Mouse (Mus musculus) gastrocnemius, postnatal 25 days (tissue): ENCODE data around the gene Iqsec2. TPM values are rescaled to one million over a fixed set of nuclear protein-coding genes. Genes with fewer than 3 reads are reported as not detected.
A peak's percentile ranks its signal among the peaks of the same experiment; 100 is the strongest.

ENCODE experiments used
- DNase-seq: peaks from one replicate; pipeline ENCODE4 v3.0.0; 2022
- long read RNA-seq, 2 experiments: library from polyadenylated mRNA; stranded (forward); transcript quantifications; one replicate each; pipeline ENCODE4 v2.0.0; 2021
- total RNA-seq, 2 experiments: library from RNA; stranded (reverse); gene quantifications; 1 replicate in 1 of 2; 2 replicates in 1 of 2; pipeline ENCODE4 v1.2.3; 2021

Iqsec2 gene
- 10 to 100 TPM; 23.1 to 28.2 TPM for total RNA-seq
- long read RNA-seq, experiment 1, transcript Iqsec2-205 (3 exons, 959 nt) = major isoform, 20 of 26 reads
- long read RNA-seq, experiment 1, partial matches to known transcripts = 1 of 26 reads
- long read RNA-seq, experiment 1, other reads (novel, unspliced or antisense) = 5 of 26 reads
- long read RNA-seq, experiment 2, transcript Iqsec2-205 (3 exons, 959 nt) = major isoform, 9 of 11 reads
- long read RNA-seq, experiment 2, partial matches to known transcripts = 0 of 11 reads
- long read RNA-seq, experiment 2, other reads (novel, unspliced or antisense) = 2 of 11 reads

DNA sequence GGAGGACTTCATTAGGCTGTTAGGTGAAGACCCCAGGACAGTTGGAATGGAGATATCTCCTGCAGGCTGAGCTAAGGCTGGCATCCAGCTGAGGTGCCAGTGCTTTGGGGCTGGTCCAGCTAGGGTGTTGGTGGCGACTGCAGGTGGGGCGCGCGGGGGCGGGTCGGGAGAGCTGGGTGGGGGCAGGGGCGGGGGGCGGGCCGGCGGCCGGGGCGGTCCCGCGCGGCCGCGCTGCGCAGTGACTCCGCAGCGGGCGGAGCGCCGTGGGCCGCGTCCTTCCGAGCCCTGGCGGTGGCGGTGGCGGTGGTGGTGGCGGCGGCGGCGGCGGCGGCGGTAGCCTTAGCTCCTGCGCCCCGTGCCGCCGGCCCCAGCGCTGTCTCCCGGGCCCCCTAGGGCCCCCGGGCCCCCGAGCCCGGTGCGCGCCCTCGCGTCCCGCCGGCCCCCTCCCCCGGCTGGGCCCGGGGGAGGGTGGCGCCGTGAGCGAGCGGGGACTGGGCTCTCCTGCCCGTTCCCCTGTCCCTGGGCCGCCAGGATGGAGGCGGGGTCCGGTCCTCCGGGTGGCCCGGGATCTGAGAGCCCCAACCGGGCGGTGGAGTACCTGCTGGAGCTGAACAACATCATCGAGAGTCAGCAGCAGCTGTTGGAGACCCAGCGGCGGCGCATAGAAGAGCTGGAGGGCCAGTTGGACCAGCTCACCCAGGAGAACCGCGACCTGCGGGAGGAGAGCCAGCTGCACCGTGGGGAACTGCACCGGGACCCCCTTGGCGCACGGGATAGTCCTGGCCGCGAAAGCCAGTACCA is at the start of gene Iqsec2:
Gene Iqsec2 (plus strand): TSS at position 328 of the 801 bp plus-strand sequence.
- peak; percentile 20 for DNase-seq

DNA sequence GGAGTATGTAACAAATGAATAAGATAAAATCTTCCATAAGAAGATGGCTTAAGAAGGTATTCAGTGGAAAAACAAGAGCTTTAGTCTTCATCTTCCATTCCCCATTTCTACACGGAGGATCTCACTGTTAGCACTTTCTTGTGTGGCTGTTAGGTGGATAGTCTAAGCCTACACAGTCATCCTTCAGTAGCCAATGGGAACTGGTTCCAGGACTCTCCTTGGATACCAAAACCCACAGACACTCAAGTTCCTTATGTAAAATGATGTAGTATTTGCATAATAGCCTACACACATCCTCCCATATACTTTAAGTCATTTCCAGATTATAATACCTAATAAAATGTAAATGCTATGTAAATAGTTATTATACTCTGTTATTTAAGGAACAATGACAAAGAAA is 46.5 kb upstream of the Iqsec2 start:
- DNase-seq = no peak

DNA sequence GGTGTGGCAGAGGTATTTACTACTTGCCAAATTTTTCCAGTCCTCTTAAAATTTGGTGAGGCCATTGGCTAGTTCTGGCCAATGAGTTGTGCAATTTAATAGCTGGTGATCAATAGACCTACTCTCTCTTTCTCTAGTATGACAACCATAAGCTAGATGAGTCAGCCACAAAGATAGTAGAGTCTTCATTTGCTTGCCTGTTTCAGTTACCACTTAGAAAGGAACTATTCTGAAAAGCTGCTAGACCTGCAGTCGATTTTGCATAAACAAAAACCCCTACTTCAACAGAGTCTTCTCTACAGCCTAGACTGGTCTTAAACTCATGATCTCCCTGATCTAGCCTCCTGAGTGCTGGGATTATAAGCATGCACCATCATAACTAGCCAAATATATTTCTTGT is 22.4 kb upstream of the Iqsec2 start:
- no peak for DNase-seq

DNA sequence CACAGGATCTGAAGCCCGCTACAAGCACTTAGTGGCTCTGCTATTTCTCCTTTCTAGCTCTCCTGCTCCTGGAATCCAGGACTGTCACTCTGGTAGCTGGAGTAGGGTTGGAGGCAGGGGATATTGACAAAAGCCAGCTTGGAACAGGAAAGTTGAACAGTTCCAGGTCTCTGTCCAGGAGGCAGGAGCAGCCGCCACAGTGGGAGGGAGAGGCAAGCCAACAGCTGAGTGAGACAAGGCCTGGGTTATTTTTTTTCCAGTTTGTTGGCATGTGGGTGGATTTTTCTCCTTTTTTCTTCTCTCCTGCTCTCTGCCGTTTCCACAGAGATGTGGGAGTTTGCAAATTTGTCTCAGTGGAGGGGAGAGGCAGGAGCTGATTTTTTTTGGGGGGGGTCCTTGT is 13.3 kb upstream of the Iqsec2 start:
- DNase-seq = peak; percentile 12

DNA sequence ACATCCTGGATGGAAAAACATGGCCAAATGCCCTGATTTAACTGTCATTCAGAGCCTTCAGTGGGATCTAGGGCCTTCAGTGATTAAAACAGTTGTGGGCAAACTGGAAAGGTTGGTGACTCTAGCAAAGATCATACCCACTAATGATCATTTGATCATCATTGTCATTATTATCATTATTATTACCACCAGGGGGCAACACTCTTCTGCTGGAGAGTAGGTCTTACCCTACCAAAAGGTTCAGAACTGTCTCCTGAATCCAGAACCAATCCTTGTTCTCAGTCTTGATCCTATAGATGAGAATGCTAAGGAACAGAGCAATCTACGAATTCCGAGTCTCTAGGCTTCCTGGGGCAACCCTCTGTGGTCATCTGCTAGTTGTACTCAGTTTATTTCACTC is 12.0 kb upstream of the Iqsec2 start:
- no peak for DNase-seq

DNA sequence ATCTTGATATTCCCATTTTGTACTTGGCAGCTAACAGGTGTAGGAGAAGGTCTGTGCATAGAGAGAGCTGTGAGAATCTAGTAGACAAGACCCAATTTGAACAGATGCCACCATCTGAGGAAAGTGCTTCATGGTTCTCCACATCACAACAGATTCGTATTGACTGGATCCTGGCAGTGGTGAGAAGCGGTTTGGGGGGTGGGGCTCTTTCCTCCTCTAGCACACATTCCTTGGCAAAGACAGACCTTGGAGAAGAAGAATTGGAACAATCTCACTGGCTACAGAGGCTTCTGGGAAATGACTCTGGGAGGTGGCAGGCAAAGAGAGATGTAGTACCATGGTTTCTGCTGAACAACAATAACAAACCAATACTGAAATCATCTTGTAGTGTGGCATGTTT is 8.9 kb upstream of the Iqsec2 start:
- no peak for DNase-seq

DNA sequence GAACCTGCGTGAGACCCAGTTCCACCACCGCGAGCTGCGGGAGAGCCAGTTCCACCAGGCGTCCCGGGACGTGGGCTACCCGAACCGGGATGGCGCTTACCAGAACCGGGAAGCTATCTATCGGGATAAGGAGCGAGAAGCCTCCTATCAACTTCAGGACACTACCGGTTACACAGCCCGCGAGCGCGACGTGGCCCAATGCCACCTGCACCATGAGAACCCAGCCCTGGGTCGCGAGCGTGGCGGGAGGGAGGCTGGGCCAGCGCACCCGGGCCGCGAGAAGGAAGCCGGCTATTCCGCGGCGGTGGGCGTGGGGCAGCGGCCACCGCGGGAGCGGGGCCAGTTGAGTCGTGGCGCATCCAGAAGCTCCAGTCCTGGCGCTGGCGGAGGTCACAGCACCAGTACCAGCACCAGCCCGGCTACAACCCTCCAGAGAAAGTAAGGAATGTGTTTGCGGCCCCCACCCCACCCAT is 710 bp downstream of the Iqsec2 start:
- no peak for DNase-seq

DNA sequence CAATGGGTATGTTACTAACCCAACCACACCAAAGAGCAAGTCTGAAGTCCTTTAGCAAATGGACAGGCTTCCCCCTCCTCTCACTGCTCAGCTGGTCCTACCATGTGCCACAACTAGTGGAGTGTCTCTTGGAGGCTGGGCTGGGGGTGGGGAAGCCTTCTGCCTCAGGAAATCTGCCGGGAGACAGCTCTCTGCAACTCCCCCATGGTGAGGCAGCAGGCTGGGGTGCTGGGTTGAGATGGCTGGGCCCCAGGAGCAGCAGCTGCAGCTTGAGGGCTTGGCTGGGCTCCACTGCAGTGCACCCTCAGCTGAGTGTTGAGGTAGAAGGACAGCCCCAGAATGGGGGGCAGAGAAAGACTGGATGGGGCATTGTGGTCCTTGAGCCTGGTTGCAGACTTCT is 2.1 kb downstream of the Iqsec2 start:
- no peak for DNase-seq

DNA sequence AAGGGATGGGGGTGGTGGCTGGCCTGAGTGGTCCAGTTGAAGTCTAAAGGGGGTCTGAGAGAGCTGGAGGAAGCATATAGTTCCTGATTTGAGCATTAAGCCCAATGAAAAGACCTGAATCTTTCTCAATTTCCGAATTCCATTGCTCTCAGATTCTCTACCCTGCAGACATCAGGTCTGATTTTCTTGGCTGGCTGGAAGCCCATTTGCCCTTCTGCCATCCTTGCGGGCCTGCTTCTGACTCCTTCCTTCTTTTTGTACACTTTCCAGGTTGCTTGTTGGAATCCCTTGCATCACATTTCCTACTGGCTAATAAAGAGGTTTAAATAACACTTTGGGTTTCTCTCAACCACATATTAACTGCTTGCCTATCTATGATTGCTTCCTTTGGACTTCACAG is 2.6 kb downstream of the Iqsec2 start:
- DNase-seq = no peak

DNA sequence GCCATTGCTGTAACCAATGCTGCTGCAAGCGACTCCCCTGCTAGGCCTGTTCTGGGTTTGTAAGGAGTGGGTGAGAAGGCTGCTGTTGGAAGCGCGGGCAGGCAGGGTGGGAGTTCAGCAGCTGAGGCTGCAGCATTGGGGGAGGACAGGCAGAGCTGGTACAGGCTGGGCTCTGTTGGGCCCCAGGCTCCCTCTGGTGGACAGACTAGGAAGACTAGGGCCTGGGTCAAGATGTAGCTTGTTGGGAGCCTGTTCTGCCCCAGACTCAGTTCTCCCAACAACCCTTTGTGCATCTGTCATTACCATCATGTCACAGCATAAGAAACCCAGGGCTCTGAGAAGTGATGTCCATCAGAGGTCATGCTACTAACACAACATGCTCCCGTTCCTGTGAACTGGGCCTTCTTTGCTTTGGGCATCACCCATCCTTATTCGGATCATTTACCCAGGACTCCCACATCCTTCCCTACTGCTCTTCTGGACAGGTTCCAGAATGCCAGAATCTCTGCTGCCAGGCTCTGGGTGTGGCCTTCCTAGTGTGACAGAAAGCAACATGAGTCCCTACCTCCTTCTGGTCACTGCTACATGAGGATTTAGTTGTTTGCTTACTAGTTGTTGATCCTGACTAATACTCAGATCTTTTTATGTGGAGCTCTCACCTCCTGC is 3.5 kb downstream of the Iqsec2 start:
- peak; percentile 39 for DNase-seq

DNA sequence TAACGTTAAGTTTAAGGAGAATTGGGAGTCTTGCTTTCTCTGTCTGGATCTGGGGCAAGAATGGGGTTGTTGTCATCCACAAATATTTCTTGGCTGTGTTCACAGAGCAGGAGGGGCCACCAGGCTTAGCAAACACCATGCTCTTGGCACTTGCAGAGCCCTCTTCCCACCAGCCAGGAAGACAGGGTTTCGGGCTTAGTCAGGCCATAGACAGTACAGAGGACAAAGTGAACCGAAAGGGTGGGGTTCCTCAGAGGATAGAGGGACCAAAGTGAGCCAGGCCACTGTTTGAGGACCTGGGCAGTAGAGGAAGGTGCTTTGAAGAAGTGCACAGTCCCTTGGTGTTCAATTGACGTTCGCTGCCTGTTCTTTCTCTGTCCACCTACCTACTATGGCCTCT is 4.6 kb downstream of the Iqsec2 start:
- DNase-seq = peak; percentile 37

DNA sequence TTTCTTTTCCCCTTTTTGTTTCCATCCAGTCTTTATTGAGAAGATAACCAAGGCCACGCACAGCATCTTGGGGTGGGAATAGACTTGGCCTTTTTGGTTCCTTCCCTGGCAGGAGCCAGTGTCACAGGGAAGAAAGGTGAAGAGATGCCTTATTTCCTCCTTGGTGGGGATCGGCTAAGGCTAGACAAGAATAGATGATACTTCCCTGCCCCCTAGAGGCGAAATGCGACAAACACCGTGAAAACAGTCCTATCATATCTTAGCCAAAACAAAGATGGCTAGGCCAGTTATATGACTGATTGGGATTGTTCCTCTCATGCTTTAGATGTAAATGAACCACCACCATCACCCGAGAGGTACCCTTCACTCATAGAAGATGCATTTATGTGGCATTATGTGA is 7.6 kb downstream of the Iqsec2 start:
- no peak for DNase-seq

DNA sequence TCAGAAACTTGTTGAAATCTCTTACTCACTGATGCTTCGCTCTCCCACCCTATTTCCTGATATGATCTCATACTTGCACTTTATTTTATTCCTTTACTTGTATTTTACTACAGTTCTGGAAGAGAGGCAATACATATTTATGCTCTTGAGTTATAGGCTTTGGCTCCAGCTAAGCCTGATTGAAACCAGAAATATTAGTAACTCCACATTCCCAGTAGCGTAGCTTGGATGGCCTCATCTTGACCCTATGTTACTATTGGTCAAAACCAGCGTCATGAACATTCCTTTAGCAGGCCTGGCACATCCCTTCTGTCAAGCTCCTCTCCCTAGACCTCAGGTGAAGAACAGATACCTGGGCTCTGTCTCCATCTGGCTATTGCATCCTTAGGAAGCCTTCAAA is 14.2 kb downstream of the Iqsec2 start:
- DNase-seq = no peak

DNA sequence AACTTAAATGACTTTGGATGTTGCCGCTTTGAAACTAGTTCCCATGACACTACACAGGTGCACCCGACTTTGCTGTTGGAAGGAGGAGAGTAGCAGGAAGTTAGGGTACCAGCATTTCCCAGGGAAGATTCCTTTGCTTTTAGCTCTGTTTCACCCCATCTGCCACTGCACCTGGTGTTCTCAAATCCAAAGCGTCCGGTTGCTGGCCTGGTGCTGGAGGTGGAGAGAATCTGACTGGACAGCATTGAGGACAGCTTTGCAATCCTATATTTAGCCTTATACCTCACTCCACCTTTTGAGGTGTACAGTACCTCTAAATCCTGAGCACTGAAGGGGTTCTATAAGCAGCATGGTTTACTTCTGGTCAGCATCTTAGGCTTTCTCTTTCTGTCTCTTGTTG is 17.3 kb downstream of the Iqsec2 start:
- DNase-seq = no peak

DNA sequence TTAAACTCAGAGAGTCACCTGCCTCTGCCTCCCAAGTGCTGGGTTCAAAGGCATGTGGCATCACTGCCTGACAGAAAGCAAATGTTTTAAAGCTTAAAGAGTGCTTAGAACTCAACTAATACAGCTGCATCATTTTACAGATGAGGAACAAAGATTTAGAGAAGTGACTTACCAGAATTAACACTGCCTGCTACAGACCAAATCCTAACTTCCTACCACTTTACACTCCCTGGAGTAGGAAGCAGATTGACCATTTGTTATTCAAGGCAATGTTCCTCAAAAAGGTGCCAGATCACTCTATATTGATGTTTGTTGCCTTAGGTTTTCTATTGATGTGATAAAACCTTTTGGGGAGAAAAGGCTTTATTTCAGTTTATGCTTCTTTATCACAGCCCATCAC is 20.0 kb downstream of the Iqsec2 start:
- no peak for DNase-seq

DNA sequence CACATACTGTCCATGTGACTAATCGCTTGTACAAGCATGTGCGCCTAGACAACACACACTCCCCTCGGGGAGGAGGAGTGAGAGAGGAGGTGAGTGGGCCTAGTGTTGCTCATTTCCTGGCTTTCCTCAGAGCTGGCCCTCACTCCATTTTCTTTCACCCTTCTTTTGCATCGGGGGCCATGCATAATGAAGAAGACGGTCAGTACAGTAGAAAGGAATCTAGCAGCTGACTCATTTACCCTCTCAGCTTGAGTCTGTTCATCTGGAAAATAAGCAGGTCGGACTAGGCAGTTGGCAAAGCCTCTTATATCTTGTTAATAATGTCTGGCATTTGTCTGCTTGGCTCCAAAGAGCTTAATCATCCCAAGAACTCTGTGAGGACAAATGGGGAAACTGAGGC is 22.1 kb downstream of the Iqsec2 start:
- DNase-seq = no peak

DNA sequence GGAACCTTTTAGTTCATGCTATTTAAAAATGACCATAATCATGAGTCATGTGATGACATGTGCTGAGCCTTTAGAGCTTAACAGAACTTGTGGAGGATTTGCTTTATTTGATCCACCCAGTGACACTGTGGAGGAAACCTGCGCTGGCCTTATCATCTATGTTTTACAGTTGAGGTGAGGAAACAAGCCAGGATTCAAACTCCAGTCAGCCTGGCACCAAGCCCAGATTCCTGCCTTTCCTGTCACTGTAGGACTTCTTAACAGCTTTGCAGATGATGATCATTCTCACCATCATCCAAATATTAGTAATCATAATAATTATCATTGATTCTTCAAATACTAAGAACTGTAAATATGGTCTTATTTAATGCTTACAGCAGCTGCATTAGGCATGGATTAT is 24.5 kb downstream of the Iqsec2 start:
- DNase-seq = no peak

DNA sequence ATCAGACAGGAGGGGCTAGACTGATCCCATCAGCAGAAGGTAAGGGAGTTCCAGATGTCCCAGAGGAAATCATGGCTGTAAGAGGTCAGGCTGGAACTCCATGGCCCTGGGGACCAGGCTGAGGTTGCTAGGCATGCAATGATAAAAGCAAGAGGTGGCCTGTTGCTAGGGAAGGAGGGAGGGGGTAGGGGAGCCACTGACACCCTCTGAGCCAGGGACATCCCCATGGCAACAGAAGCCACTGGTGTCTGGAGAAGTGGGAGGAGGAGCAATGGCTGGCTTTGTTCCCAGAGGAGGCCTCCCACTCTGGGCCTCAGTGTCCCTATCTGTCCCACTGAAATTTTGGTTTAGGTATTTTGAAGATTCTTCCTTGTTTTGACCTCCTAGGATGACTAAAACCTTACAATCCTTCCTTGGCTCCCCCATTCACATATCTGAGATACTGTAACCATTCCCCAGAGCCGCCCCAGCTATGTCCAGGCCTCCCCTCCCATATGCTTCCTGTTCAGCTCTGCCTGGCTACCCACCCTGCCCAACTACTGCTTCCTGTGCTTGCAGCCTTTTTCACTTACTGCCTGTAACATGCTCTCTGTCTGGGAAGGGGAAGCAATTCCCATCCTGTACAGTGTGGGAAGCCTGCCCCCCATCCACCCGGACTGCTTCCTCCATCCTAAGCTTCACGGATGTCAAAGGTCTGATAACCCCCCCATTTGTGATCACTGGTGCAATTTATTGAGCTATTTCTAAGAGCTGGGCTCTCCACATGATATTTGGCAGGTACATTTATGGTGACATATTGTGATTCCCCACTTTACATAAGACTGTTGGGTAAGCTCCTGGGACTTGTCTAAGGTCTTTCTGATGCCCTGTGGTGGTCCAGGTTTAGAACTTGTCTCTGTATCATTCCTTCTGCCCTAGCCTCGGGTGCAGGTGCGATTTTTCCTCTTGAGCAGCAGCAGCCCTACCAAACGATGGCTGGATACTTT is 27.3 kb downstream of the Iqsec2 start:
- no peak for DNase-seq

DNA sequence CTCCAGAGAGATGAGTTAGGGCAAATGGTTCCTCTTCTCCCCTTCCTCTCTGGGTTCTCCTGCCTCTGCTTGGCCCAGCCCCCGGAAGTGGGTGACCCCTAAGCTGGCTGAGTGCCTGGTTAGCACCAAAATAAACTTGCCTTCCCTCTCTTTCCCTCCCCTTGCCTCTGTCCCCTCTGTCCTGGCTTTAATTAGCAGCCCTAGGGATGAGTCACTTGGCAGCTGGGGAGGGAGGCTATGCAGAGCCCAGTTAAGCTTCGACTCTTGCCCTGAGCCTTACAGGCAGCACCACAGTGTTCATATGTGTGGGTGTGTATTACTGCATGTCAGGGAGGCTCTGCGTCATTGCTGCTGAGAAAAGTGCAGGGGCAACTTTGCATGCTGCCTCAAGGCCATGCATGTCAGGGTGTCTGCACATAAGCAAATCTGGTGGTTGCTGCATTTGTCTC is 28.4 kb downstream of the Iqsec2 start:
- peak; percentile 63 for DNase-seq

DNA sequence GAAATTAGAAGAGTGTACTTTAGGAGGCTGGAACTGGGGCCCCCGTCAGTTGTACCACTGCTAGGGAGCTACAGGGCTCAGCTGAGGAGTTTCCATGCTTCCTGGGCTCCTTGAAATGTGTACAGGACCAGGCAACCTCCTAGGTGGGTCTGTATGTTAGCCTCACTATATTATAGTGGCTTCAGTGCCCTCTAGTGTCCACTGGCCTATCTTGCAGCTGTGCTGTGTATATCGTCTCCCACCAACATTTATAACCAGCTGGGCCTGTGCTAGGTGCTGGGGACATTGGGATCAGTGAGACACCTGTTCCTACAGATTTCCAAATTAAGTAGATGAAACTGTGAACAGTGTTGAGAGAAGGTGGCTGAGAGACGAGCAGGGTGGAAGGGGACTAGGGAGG is 31.2 kb downstream of the Iqsec2 start:
- no peak for DNase-seq

DNA sequence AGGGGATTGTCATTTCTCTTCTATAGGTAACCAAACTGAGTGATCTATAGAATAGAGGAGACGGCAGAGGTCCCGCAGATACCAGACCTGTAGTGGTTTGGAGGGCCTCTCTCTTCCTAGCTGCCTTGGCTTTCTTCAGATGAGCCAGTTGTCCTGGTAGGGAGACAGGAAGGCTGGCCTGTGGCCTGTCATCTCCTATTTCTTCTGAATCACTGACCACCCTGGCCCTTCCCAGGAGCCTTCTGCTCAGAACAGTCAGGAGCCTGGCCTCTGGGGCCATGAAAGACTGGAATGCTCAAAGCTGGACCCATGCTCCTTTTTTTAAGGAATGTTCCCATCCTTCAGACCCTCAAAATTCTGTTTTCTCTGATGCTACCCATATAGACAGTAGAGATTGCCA is 33.8 kb downstream of the Iqsec2 start:
- no peak for DNase-seq
